Mouse (Mus musculus) 3T3-L1 (cell line): Measurements from ENCODE around the gene Mgat4c.
"Not testable (repeated sequence)": the region's sequence is repeated elsewhere in the genome, so short reads cannot be mapped to it uniquely, and the experiment has no call there.

Experiments used
- DNase-seq: peaks from one replicate; pipeline ENCODE4 v3.0.0-alpha.2; 2015; ENCODE audit warnings: low read depth, low spot score

Mgat4c gene

GRCm38 (mm10) chr10:102127340-102127739 lies 446.1 kb downstream of the Mgat4c start:
- DNase-seq, result no peak

- peak; percentile 9 for DNase-seq
Observed at GRCm38 (mm10) chr10:102154865-102155264, 473.6 kb downstream of the Mgat4c start.

- no peak for DNase-seq
Observed at GRCm38 (mm10) chr10:102155853-102156252, 474.6 kb downstream of the Mgat4c start.

GRCm38 (mm10) chr10:102158809-102159208 lies 477.5 kb downstream of the Mgat4c start:
- DNase-seq, result no peak

GRCm38 (mm10) chr10:102184726-102185125 lies 503.4 kb downstream of the Mgat4c start:
- no peak for DNase-seq

- DNase-seq, result no peak
Observed at GRCm38 (mm10) chr10:102191646-102192045, 510.4 kb downstream of the Mgat4c start.

- no peak for DNase-seq
Observed at GRCm38 (mm10) chr10:102196850-102197249, 515.6 kb downstream of the Mgat4c start.

GRCm38 (mm10) chr10:102238558-102239211 lies 557.4 kb downstream of the Mgat4c start:
- no peak for DNase-seq

GRCm38 (mm10) chr10:102243897-102244296 lies 562.6 kb downstream of the Mgat4c start:
- DNase-seq, result no peak

GRCm38 (mm10) chr10:102244601-102245000 lies 563.3 kb downstream of the Mgat4c start:
- DNase-seq, result no peak

GRCm38 (mm10) chr10:102245269-102245668 lies 564.0 kb downstream of the Mgat4c start:
- DNase-seq, result no peak

- no peak for DNase-seq
Observed at GRCm38 (mm10) chr10:102308892-102309479, 627.7 kb downstream of the Mgat4c start.

GRCm38 (mm10) chr10:102365685-102366381 lies 684.5 kb downstream of the Mgat4c start:
- no peak for DNase-seq

- DNase-seq, result no peak
Observed at GRCm38 (mm10) chr10:102370576-102370975, 689.3 kb downstream of the Mgat4c start.

- no peak for DNase-seq
Observed at GRCm38 (mm10) chr10:102372111-102372510, 690.8 kb downstream of the Mgat4c start.

- DNase-seq, result no peak
Observed at GRCm38 (mm10) chr10:102374061-102374460, 692.8 kb downstream of the Mgat4c start.

GRCm38 (mm10) chr10:102377377-102377776 lies 696.1 kb downstream of the Mgat4c start:
- no peak for DNase-seq

GRCm38 (mm10) chr10:102389223-102389622 lies 707.9 kb downstream of the Mgat4c start:
- DNase-seq, result no peak

- DNase-seq, result peak; percentile 18
Observed at GRCm38 (mm10) chr10:102417654-102418272, 736.5 kb downstream of the Mgat4c start.

GRCm38 (mm10) chr10:102435048-102435447 lies 753.8 kb downstream of the Mgat4c start:
- DNase-seq, result not testable (repeated sequence)

GRCm38 (mm10) chr10:102435467-102435866 lies 754.2 kb downstream of the Mgat4c start:
- DNase-seq, result not testable (repeated sequence)
